Mouse (Mus musculus): ENCODE results near the gene Frs3. TPM values are rescaled to one million over a fixed set of nuclear protein-coding genes. Genes with fewer than 3 reads are reported as not detected.

Frs3 gene
- polyA plus RNA-seq, 1 experiment from 2014 or later: 4.1 TPM

DNA sequence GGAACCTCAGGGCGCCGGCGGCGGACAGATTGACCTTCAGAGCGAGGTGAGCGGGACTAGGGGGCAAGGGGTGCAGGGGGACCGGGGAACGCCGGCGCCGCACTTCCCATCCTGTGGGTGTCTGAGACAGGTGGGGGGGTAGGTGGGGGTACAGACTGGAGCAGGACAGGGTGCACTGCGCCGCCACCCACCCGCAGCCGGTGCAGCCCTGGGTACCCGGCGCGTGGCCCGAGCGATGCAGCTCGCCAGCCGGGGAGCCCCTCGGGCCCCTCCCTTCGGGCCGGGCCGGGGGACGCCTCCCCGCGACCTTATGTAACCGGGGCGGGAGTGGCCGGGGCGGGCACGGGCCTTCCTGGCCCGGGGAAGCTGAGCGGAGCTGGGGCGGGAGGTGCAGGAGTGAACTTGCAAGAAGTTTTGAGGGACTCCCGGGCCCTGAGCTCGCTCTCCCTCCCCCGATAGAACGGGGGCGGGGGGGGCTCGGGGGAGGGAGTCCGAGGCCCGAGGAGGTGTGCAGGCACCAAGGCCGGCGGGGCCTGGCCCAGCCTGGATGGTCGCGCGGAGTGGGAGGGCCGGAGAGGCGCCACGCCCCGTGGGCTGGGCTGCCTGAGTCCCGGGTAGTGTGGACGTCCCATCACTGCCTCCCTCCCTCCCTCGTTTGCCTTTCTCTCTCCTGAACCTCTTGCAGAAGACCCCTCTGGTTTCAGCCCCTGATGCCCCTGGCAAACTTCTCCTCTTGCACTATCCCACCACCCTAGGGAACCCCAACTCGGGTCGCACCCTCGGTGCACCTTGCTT lies 48.6 kb downstream of the Frs3 start:
- Histone ChIP-seq H3K27me3 (no peaks in the 10 kb centered on the region), H3K27ac (peak overlapping the region; percentile 96), H3K9ac (peak overlapping the region; percentile 93), H3K9me3 (replicated peaks) (no peaks in the 10 kb centered on the region), H3K36me3 (no peaks in the 10 kb centered on the region), H3K4me1 (replicated peaks) (peaks cover 37% of the 10 kb centered on the region), H3K4me3 (peak overlapping the region; percentile 87), H3K4me2 (peak overlapping the region; percentile 94)
- WGBS: under 1% methylated on average over 50 of the region's 60 CpGs
- ATAC-seq (replicated peaks; ENCODE audit: insufficient number of reproducible peaks, insufficient read depth, low FRiP score, low read depth): peak; percentile 92

DNA sequence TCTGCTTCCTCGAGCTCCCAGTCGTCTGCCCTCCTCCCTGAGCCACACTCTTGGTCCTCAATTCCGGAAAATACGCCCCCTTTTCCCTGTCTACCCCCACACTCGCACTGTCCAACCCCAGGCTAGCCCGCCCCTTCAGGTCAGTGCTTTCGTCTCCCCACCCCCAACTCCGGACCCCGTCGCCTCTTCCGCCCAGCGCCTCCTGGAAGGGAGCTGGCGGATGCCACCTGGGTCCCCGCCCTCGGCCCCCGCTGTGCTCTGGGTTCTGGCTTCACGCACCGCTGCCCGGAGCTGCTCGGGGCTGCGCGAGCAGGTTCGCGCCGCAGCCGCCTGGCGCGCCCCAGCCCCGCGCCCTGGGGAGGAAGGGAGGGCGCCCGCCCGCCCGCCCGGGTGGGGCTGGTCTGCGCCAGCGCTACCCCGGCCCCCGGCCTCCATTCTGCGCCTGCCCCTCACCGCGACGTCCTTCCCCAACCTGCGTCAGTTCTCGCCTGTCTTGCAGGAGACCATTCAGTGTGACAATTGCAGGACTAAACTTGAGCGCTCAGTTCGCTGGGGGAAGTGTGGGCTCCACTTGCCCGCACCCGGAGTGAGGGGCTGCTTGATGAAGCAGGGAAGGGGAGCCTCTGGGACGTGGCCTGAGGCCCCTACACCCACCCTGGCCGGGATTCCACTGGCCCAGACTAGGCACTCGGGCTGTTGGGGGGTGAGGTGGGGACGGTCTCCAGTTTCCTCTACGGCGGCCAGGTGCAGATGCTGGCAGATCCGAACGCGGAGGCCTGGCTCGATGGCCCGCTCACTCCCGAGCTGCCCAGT lies 49.4 kb downstream of the Frs3 start:
- Histone ChIP-seq H3K4me3 (peak overlapping the region; percentile 87), H3K9ac (peak overlapping the region; percentile 93), H3K27me3 (no peaks in the 10 kb centered on the region), H3K4me2 (peak overlapping the region; percentile 94), H3K36me3 (no peaks in the 10 kb centered on the region), H3K9me3 (replicated peaks) (no peaks in the 10 kb centered on the region), H3K27ac (peak overlapping the region; percentile 96), H3K4me1 (replicated peaks) (peaks cover 44% of the 10 kb centered on the region)
- peak; percentile 29 for ATAC-seq (replicated peaks; ENCODE audit: insufficient number of reproducible peaks, insufficient read depth, low FRiP score, low read depth)
- 1% methylated on average over 52 of the region's 61 CpGs for WGBS

GRCm38 (mm10) chr17:47738879-47739798 lies 50.3 kb downstream of the Frs3 start:
- H3K4me1 ChIP-seq (replicated peaks): peaks cover 50% of the 10 kb centered on the region
- ATAC-seq (replicated peaks; ENCODE audit: insufficient number of reproducible peaks, insufficient read depth, low FRiP score, low read depth): no peak
- WGBS: 14% methylated on average over 19 of the region's 20 CpGs

DNA sequence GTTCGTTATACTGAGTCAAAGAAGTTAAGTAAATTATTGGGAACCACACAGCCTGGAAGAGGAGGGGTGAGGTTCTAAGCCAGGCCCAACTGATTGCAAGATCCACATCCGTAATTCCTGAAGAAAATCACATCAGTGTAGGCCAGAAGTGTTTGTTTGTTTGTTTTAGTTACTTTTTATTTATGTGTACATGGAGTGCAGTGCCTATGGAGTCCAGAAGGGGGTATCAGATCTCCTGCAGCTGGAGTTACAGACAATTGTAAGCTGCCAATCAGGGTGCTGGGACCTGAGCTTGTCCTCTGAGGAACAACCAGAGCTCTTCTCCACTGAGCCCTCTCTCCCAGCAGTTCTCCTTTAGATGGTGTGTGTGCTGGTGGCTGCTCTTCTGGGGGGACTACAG lies 51.4 kb downstream of the Frs3 start:
- Histone ChIP-seq H3K36me3 (peaks cover 4% of the 10 kb centered on the region; the same call in 1 of the 2 replicates), H3K9me3 (replicated peaks) (no peaks in the 10 kb centered on the region), H3K4me1 (replicated peaks) (peaks cover 50% of the 10 kb centered on the region), H3K9ac (no peak overlapping the region), H3K27ac (no peak overlapping the region), H3K4me3 (no peak overlapping the region), H3K4me2 (no peak overlapping the region), H3K27me3 (no peaks in the 10 kb centered on the region)
- ATAC-seq (replicated peaks; ENCODE audit: insufficient number of reproducible peaks, insufficient read depth, low FRiP score, low read depth): no peak
- 85% methylated on average over 2 of the region's 2 CpGs for WGBS

More at GRCm38 (mm10) chr17:47738879-47739798, 50.3 kb downstream of the Frs3 start:
- Histone ChIP-seq H3K9ac (peak overlapping the region; percentile 93), H3K4me3 (peak overlapping the region; percentile 87), H3K9me3 (replicated peaks) (no peaks in the 10 kb centered on the region), H3K27ac (peak overlapping the region; percentile 96), H3K4me2 (peak overlapping the region; percentile 94), H3K36me3 (no peaks in the 10 kb centered on the region), H3K27me3 (no peaks in the 10 kb centered on the region)

- peak overlapping the region; percentile 25; the same call in 1 of the 2 replicates for H3K4me2 ChIP-seq
Measured at GRCm38 (mm10) chr17:47742991-47743734, 54.3 kb downstream of the Frs3 start.

DNA sequence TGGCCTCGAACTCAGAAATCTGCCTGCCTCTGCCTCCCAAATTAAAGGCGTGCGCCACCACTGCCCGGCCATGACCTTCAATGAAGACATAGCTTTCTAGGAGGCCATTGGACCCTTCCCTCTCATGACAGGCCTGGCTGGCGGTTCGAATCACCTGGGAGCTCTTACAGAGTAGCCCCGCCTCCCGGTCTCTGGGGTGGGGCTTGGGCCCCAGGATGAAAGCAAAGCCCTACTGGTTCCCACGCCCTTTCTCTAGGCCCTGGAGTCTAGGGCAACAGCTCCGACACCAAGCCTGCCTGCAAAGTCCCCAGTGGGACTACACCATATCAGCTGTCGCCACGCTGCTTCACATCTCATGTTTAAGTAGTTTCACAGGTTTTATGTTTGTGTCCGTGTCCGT lies 55.3 kb downstream of the Frs3 start:
- no peak for ATAC-seq (replicated peaks; ENCODE audit: insufficient number of reproducible peaks, insufficient read depth, low FRiP score, low read depth)
- no peak overlapping the region for H3K27ac ChIP-seq
- WGBS: 91% methylated on average over 14 of the region's 14 CpGs
- peaks cover 4% of the 10 kb centered on the region; the same call in 1 of the 2 replicates for H3K36me3 ChIP-seq
- H3K4me1 ChIP-seq (replicated peaks): peaks cover 51% of the 10 kb centered on the region
- no peaks in the 10 kb centered on the region for H3K9me3 ChIP-seq (replicated peaks)
- H3K9ac ChIP-seq: no peak overlapping the region
- H3K4me2 ChIP-seq: no peak overlapping the region
- no peak overlapping the region for H3K4me3 ChIP-seq
- no peaks in the 10 kb centered on the region for H3K27me3 ChIP-seq

More at GRCm38 (mm10) chr17:47742991-47743734, 54.3 kb downstream of the Frs3 start:
- peak overlapping the region; percentile 53; the same call in 1 of the 2 replicates for H3K27ac ChIP-seq
- H3K36me3 ChIP-seq: peaks cover 4% of the 10 kb centered on the region; the same call in 1 of the 2 replicates
- H3K4me3 ChIP-seq: no peak overlapping the region
- H3K9ac ChIP-seq: no peak overlapping the region
- no peaks in the 10 kb centered on the region for H3K27me3 ChIP-seq
- no peak for ATAC-seq (replicated peaks; ENCODE audit: insufficient number of reproducible peaks, insufficient read depth, low FRiP score, low read depth)
- WGBS: 24% methylated on average over 16 of the region's 16 CpGs
- peaks cover 51% of the 10 kb centered on the region for H3K4me1 ChIP-seq (replicated peaks)
- H3K9me3 ChIP-seq (replicated peaks): no peaks in the 10 kb centered on the region

GRCm38 (mm10) chr17:47744746-47745368 lies 56.0 kb downstream of the Frs3 start:
- no peaks in the 10 kb centered on the region for H3K9me3 ChIP-seq (replicated peaks)
- H3K4me2 ChIP-seq: no peak overlapping the region
- WGBS: 87% methylated on average over 10 of the region's 10 CpGs
- H3K9ac ChIP-seq: no peak overlapping the region
- peaks cover 4% of the 10 kb centered on the region; the same call in 1 of the 2 replicates for H3K36me3 ChIP-seq
- no peaks in the 10 kb centered on the region for H3K27me3 ChIP-seq
- H3K27ac ChIP-seq: no peak overlapping the region
- no peak overlapping the region for H3K4me3 ChIP-seq
- peaks cover 51% of the 10 kb centered on the region for H3K4me1 ChIP-seq (replicated peaks)
- ATAC-seq (replicated peaks; ENCODE audit: insufficient number of reproducible peaks, insufficient read depth, low FRiP score, low read depth): no peak

GRCm38 (mm10) chr17:47748791-47749553 lies 60.1 kb downstream of the Frs3 start:
- Histone ChIP-seq H3K36me3 (peaks cover 4% of the 10 kb centered on the region; the same call in 1 of the 2 replicates), H3K4me1 (replicated peaks) (peaks cover 34% of the 10 kb centered on the region), H3K4me3 (no peak overlapping the region), H3K27me3 (no peaks in the 10 kb centered on the region), H3K4me2 (no peak overlapping the region), H3K9me3 (replicated peaks) (no peaks in the 10 kb centered on the region), H3K27ac (peak overlapping the region; percentile 50), H3K9ac (no peak overlapping the region)
- 42% methylated on average over 14 of the region's 14 CpGs for WGBS
- ATAC-seq (replicated peaks; ENCODE audit: insufficient number of reproducible peaks, insufficient read depth, low FRiP score, low read depth): peak; percentile 45

GRCm38 (mm10) chr17:47749626-47750025 lies 60.8 kb downstream of the Frs3 start:
- WGBS: 74% methylated on average over 3 of the region's 3 CpGs
- Histone ChIP-seq H3K27me3 (no peaks in the 10 kb centered on the region), H3K27ac (0 out of 2 replicates have a peak overlapping the region, but pooled peaks have one; percentile 50), H3K4me1 (replicated peaks) (peaks cover 36% of the 10 kb centered on the region), H3K9me3 (replicated peaks) (no peaks in the 10 kb centered on the region), H3K9ac (no peak overlapping the region), H3K36me3 (peaks cover 4% of the 10 kb centered on the region; the same call in 1 of the 2 replicates), H3K4me3 (no peak overlapping the region), H3K4me2 (no peak overlapping the region)
- ATAC-seq (replicated peaks; ENCODE audit: insufficient number of reproducible peaks, insufficient read depth, low FRiP score, low read depth): no peak

Measured in heart, embryonic 15.5 days (tissue).